Mouse (Mus musculus) stomach, embryonic 16.5 days (tissue): ENCODE measurements at regions not wholly inside any gene's neighbourhood (a gene's known extent, or its start where the extent isn't known, plus 50 kb on each side); places are given as distances from the start of the nearest gene placed in this dataset.

Experiments used
- ATAC-seq: fragments of 200-750 bp; cut with Nextera tagmentation; 2 replicates; pipeline ENCODE4 v1.8.0; 2017; ENCODE audit warnings: moderate number of reproducible peaks, moderate TSS enrichment; ENCODE audit not compliant: insufficient read depth, low FRiP score
- H3K27ac ChIP-seq: fragments of 300-500 bp; sonication (generic); 2 replicates; pipeline ENCODE4 v1.5.1; 2014; ENCODE audit warnings: low read length
- H3K27me3 ChIP-seq: fragments of 300-500 bp; sonication (generic); 2 replicates; pipeline ENCODE4 v1.6.1; 2014; ENCODE audit warnings: low read length, control low read depth, mixed read lengths; ENCODE audit not compliant: control insufficient read depth, insufficient read depth
- H3K36me3 ChIP-seq: fragments of 300-500 bp; sonication (generic); 2 replicates; pipeline ENCODE4 v1.6.1; 2014; ENCODE audit warnings: low read length; ENCODE audit not compliant: control insufficient read depth, insufficient read depth
- H3K4me1 ChIP-seq: fragments of 300-500 bp; sonication (generic); 2 replicates; pipeline ENCODE4 v1.6.1; 2014; ENCODE audit warnings: low read length, control low read depth, mixed read lengths; ENCODE audit not compliant: control insufficient read depth, insufficient read depth
- H3K4me2 ChIP-seq: fragments of 300-500 bp; sonication (generic); 2 replicates; pipeline ENCODE4 v1.6.1; 2014; ENCODE audit warnings: low read depth, low read length, mixed read lengths
- H3K4me3 ChIP-seq: fragments of 300-500 bp; sonication (generic); replicated peaks from 2 replicates; pipeline ENCODE4 v1.5.1; 2014; ENCODE audit warnings: mild to moderate bottlenecking, low read length
- H3K9ac ChIP-seq: fragments of 300-500 bp; sonication (generic); 2 replicates; pipeline ENCODE4 v1.6.1; 2014; ENCODE audit warnings: low read length
- H3K9me3 ChIP-seq: fragments of 300-500 bp; sonication (generic); replicated peaks from 2 replicates; pipeline ENCODE4 v1.6.1; 2016; ENCODE audit warnings: low read length, control low read depth; ENCODE audit not compliant: control insufficient read depth
- WGBS: fragments of 180-500 bp; shearing (Covaris S2); extraction: QIAGEN DNeasy Blood & Tissue Kit; methylation state at CpG from one replicate; pipeline ENCODE4 v1.1.7; 2014; 5-methylcytosine and 5-hydroxymethylcytosine counted together

DNA sequence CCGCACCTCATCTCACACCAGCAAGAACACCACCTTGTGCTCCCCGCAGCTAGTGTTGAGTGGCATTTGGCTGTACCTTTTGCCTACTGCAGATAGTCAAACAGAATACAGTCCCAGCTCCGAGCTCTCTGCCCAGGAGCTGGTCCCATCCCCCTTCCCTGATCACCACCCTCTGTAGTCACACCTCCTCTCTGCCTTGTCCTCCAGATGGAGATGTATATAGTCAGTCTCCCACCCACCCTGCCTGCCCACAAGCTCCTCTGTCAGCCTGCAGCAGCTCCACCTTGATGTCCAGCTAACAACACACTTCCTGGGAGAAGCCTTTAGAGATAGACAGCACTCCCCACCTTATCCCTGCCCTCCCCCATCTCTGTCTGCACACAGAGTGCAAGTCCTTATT, 115.7 kb upstream of the Sox5 start:
- no peaks in the 10 kb centered on the region for H3K36me3 ChIP-seq
- no peaks in the 10 kb centered on the region for H3K27me3 ChIP-seq
- ATAC-seq = no peak
- H3K9ac ChIP-seq = no peak overlapping the region
- no peak overlapping the region for H3K4me2 ChIP-seq
- H3K4me1 ChIP-seq = peaks cover 6% of the 10 kb centered on the region
- H3K9me3 ChIP-seq = no peaks in the 10 kb centered on the region
- WGBS = 54% methylated on average over 3 of the region's 3 CpGs
- H3K4me3 ChIP-seq = no peak overlapping the region
- no peak overlapping the region for H3K27ac ChIP-seq

DNA sequence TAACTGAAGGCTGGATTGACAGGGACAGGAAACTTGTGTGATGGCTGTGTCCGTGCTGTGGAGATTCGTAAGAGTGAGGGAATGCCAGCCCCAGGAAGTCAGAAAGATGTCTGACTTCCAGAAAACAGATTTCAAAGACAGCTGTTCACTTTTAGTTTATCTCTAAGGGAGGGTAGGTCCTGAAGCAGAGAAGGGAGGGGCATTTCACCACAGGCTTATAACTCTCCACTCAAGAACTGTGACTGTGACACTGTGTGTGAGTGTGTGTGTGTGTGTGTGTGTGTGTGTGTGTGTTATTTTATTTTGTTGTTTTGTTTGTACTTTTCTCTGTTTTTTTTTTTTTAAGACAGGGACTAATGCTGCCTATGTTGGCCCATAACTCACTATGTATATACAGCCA, 109.1 kb upstream of the Sox5 start:
- WGBS = 32% methylated on average over 2 of the region's 2 CpGs
- no peak for ATAC-seq

DNA sequence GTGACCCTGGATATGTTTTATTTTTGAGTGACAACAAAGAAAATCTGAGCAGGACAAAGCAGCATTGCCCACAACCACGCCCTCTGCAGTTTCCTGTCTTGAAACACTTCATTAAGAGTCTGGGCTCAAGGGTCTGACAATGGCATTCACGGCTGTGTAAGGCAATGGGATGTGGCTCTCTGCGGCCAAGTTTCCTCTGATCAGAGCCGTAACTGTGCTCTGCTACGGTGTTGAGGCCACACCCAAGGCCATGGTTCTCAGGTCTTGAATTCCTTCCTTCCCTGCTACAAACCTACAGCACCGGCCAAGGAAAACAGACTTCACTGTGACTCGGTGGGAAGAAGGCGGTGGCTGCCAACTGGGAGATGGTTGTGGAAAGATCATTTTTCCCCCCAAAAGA, 108.4 kb upstream of the Sox5 start:
- 43% methylated on average over 8 of the region's 8 CpGs for WGBS
- Histone ChIP-seq H3K9ac (no peak overlapping the region), H3K9me3 (no peaks in the 10 kb centered on the region), H3K4me3 (no peak overlapping the region), H3K27ac (no peak overlapping the region), H3K27me3 (no peaks in the 10 kb centered on the region), H3K4me1 (no peaks in the 10 kb centered on the region), H3K36me3 (no peaks in the 10 kb centered on the region), H3K4me2 (no peak overlapping the region)
- ATAC-seq = no peak

More for the DNA sequence above, 109.1 kb upstream of the Sox5 start:
- H3K36me3 ChIP-seq = no peaks in the 10 kb centered on the region
- no peaks in the 10 kb centered on the region for H3K4me1 ChIP-seq
- no peak overlapping the region for H3K9ac ChIP-seq
- no peak overlapping the region for H3K27ac ChIP-seq
- no peaks in the 10 kb centered on the region for H3K9me3 ChIP-seq
- no peak overlapping the region for H3K4me2 ChIP-seq
- no peak overlapping the region for H3K4me3 ChIP-seq
- H3K27me3 ChIP-seq = no peaks in the 10 kb centered on the region

DNA sequence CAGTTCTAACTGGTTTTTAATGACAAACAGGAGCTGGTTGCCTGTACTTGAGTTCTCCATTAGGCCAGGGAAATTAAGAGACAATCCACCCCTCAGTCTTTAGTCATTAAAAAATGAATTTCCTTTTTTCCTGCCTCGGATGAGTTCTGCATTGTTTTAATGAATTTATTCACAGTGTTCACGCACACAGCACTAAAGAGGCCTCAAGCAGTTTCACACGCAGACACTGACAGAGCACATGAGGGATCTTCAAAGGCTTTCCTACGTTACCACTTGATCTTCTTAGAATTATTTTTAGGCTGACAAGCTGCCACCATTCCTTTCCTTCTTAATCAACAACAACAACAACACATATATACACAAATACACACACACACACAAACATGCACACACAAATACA, 101.3 kb upstream of the Sox5 start:
- WGBS = 64% methylated on average over 4 of the region's 4 CpGs
- H3K9ac ChIP-seq = no peak overlapping the region
- no peak overlapping the region for H3K4me2 ChIP-seq
- no peak overlapping the region for H3K27ac ChIP-seq
- H3K27me3 ChIP-seq = no peaks in the 10 kb centered on the region
- H3K36me3 ChIP-seq = no peaks in the 10 kb centered on the region
- H3K4me1 ChIP-seq = no peaks in the 10 kb centered on the region
- no peak overlapping the region for H3K4me3 ChIP-seq
- ATAC-seq = no peak
- no peaks in the 10 kb centered on the region for H3K9me3 ChIP-seq

DNA sequence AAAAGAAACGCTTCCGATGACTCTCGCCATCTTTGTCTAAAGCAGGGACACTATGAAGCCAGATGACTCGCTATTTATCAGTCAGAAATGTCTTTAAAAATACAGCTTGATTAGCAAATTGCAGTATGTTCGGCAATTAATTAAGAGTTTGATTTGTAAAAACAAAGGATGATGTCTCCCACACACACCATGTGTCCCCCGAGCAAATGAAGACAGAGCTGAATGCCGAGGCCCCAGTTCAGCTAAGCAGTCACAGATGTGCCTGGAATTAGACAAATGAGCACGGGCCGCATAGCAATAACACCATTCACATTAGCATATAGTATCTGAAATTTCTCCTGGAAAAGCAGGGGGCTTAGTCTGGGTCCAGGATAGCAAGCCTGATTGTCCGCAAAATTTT, 98.3 kb upstream of the Sox5 start:
- no peak overlapping the region for H3K27ac ChIP-seq
- no peaks in the 10 kb centered on the region for H3K27me3 ChIP-seq
- no peak overlapping the region for H3K9ac ChIP-seq
- no peak overlapping the region for H3K4me2 ChIP-seq
- H3K4me1 ChIP-seq = no peaks in the 10 kb centered on the region
- 85% methylated on average over 10 of the region's 10 CpGs for WGBS
- H3K4me3 ChIP-seq = no peak overlapping the region
- no peaks in the 10 kb centered on the region for H3K9me3 ChIP-seq
- no peaks in the 10 kb centered on the region for H3K36me3 ChIP-seq
- no peak for ATAC-seq

DNA sequence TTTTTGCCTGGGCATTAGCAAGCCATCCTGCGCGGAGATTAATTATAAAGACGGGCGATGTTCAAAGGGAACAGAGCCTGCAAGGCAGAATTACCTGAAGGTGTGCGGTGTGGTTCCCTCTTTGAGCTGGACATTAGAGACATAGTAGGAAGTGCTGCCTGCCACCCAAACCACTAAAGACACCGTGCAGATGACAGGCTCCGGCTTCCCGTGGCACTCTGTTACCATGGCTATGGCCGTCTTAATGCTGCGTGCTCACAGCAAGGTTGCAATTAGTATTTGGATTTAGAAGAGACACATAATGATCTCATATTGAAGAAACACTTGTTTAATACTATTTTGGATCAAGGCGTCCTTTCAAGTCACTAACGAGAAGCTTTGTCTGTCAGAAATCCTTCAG, 95.0 kb upstream of the Sox5 start:
- no peak overlapping the region for H3K9ac ChIP-seq
- no peaks in the 10 kb centered on the region for H3K4me1 ChIP-seq
- H3K27me3 ChIP-seq = no peaks in the 10 kb centered on the region
- no peak overlapping the region for H3K4me3 ChIP-seq
- H3K27ac ChIP-seq = no peak overlapping the region
- H3K9me3 ChIP-seq = no peaks in the 10 kb centered on the region
- ATAC-seq = no peak
- WGBS = 84% methylated on average over 12 of the region's 12 CpGs
- no peak overlapping the region for H3K4me2 ChIP-seq
- no peaks in the 10 kb centered on the region for H3K36me3 ChIP-seq

DNA sequence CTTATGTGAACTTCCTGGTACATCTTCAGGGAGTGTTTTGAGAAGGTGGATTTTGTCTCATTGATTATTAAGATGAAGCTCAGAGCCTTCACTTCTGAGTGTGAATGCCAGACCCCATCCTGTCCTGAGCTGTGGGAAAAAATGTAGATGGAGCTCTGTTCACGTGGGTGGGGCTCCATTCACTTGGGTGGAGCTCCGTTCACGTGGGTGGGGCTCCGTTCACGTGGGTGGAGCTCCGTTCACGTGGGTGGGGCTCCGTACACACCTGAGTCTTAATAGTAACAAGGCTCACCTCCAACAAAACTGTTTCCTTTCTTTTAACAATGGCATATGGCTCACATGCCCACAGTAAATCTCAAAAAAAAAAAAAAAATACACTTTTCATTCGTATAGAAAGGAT, 94.1 kb upstream of the Sox5 start:
- Histone ChIP-seq H3K36me3 (no peaks in the 10 kb centered on the region), H3K9ac (no peak overlapping the region), H3K9me3 (no peaks in the 10 kb centered on the region), H3K27me3 (no peaks in the 10 kb centered on the region), H3K4me1 (no peaks in the 10 kb centered on the region), H3K4me2 (no peak overlapping the region), H3K27ac (no peak overlapping the region), H3K4me3 (no peak overlapping the region)
- WGBS = 57% methylated on average over 9 of the region's 9 CpGs
- no peak for ATAC-seq

DNA sequence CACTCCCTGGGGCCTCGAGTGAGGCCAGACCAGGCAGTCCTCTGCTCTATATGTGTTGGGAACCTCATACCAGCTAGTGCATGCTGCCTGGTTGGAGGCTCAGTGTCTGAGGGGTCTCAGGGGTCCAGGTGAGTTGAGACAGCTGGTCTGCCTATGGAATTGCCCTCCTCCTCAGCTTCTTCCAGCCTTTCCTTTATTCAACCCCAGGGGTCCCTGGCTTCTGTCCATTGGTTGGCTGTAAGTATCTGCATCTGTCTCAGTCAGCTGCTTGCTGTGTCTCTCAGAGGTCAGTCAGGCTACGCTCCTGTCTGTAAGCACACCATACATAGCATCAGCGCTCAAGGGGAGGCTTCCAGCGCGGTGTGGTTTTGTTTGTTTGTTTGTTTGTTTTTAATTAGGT, 92.5 kb upstream of the Sox5 start:
- Histone ChIP-seq H3K27ac (no peak overlapping the region), H3K9me3 (no peaks in the 10 kb centered on the region), H3K27me3 (no peaks in the 10 kb centered on the region), H3K4me1 (no peaks in the 10 kb centered on the region), H3K4me2 (no peak overlapping the region), H3K9ac (no peak overlapping the region), H3K4me3 (no peak overlapping the region), H3K36me3 (no peaks in the 10 kb centered on the region)
- 82% methylated on average over 5 of the region's 5 CpGs for WGBS
- no peak for ATAC-seq

DNA sequence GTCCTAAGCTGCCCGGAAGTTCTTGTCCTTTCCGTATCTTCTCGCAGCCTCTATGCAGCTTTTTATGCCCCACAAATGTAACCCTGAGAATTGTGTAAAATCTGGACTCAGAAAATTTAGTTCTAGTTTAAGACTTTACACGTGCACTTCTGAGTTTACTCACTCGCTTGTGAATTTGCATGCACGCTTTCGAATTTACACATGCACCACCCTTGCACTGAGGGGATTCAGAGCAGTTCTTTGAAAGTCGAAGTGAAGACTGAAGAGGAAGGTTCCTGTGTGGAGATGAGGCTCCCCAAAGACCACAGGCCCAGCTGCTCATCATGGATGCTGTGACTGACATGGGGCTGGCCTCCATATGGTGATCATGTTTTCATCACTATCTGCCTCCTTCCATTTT, 89.2 kb upstream of the Sox5 start:
- no peak for ATAC-seq
- Histone ChIP-seq H3K4me3 (no peak overlapping the region), H3K36me3 (no peaks in the 10 kb centered on the region), H3K27ac (no peak overlapping the region), H3K4me1 (no peaks in the 10 kb centered on the region), H3K9ac (no peak overlapping the region), H3K9me3 (no peaks in the 10 kb centered on the region), H3K27me3 (no peaks in the 10 kb centered on the region), H3K4me2 (no peak overlapping the region)
- WGBS = 90% methylated on average over 8 of the region's 8 CpGs

DNA sequence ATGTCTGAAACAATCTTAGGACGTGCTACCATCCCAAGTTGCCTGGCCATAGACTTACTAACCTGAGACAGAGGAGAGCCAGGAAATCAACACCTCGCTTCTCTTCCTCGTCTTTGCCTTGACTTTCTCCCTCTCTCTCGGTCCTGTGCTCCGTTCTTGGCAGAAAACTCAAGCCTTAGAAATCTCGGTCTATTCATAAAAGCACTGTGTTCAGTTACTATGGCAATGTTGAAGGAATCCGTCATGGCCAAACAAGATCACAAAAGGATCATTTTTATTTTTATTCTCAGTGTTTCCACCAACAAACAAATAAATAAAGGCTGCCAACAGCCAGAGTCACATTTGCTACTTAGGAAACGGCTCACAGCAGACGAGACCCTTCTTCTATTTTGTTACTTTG, 85.6 kb upstream of the Sox5 start:
- H3K36me3 ChIP-seq = no peaks in the 10 kb centered on the region
- H3K9me3 ChIP-seq = no peaks in the 10 kb centered on the region
- H3K4me3 ChIP-seq = no peak overlapping the region
- no peak for ATAC-seq
- H3K9ac ChIP-seq = no peak overlapping the region
- no peaks in the 10 kb centered on the region for H3K4me1 ChIP-seq
- H3K4me2 ChIP-seq = no peak overlapping the region
- H3K27me3 ChIP-seq = no peaks in the 10 kb centered on the region
- 76% methylated on average over 9 of the region's 9 CpGs for WGBS
- H3K27ac ChIP-seq = no peak overlapping the region
